Mouse (Mus musculus) thymus, adult 2 months (tissue): ENCODE measurements around the gene Cdsn.

Experiments used
- CTCF ChIP-seq: fragments of 200-500 bp; IDR thresholded peaks from 2 replicates; pipeline ENCODE4 v1.5.1; 2012; ENCODE audit warnings: mild to moderate bottlenecking, control low read depth, low read length, moderate library complexity, borderline replicate concordance; ENCODE audit not compliant: control insufficient read depth, poor library complexity, insufficient read depth; ENCODE audit errors: extremely low read depth
- POLR2A ChIP-seq: fragments of 200-500 bp; IDR thresholded peaks from 2 replicates; pipeline ENCODE4 v1.6.1; 2012; ENCODE audit warnings: mild to moderate bottlenecking, low read length, control low read depth, moderate library complexity; ENCODE audit not compliant: control insufficient read depth, poor library complexity, insufficient read depth; ENCODE audit errors: extremely low read depth

DNA sequence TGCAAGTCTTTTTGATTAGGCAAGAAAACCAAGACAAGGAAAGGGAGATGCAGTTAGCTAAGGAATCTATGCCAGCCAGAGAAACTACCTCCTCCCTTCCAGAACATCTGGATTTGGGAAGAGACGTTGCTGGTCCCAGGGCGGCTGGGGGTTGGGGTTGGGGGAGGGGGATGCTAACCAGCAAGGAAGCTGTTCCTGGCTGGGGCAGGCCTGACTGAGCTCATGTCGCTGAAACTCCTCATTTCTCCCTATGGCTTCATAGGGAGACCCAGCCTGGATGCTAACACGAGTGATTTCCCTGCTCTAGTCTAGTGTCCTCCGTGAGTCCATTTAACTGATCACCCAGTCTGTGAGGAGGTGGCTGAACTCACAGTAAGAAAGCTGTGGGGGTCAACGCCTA lies 49.7 kb upstream of the Cdsn start:
- TF ChIP-seq CTCF (no peak), POLR2A (no peak)
